Mouse (Mus musculus): ENCODE measurements around the gene Vps11.
"Not testable (repeated sequence)": the region's sequence is repeated elsewhere in the genome, so short reads cannot be mapped to it uniquely, and the experiment has no call there.

Gene Vps11

DNA sequence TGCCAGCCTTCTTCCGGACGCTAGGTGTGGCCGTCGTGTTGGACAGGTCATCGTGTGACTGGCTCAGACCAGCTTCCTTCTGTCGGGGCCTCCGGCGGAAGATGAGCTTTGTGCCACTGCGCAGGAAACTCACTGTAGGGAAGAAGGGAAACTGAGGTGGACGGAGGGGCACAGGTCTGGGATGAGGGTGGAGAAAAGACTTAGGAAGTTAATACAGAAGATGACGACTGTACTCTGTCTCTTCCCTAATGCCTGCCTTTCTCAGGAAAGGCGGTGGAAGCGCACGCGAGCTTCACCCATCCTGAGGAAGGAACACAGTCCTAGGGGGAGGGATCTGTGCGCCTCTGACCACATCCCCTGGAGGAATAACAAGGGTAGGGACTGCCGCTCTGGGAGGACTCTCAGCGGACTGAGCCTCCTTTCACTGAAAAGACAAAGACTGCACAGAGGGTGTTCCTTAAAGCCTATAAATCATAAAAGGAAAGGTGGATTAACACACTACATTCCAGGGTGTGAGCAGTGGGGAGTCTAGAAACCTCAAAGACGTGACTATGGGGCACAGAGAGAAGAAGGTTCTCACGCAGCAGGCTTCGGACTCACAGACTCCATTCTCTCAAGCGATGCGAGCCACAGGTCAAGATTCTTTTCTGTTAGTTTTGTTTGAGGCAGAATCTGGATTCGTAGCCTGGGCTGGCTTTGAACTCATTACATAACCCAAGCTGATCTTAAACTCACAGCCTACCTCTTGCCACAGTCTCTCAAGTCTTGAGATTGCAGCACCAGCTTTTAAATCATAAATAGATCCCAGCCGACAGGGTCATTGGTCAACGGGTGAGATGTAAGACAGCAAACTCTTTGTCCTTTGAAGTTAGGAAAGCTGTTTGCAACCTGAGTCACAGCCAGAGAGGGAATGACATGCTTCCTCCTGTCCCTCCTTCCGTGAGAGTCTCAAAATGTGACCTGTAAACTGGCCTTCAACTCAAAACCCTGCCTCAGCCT, 50.0 kb downstream of the Vps11 start:
- DNase-seq: no peak

- DNase-seq: no peak
Observed at GRCm38 (mm10) chr9:44310750-44311135, 50.7 kb downstream of the Vps11 start.

DNA sequence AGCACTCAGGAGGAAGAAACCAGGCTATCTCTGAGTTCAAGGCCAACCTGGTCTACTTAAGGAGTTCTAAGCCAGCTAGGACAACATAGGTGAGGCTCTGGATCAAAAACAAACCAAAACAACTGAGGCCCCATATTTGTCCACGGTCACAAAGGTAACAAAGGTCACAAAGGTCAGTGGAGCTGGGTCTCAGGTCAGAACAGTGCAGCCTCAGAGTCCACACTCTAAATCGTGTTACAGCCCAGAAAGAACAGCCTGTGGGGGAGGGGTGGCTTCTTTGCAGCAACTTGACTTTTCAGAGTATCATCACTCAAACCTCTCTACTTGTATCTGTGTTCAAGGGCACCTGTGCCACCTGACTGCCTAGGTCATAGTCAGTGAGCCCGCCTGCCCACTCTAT, 51.7 kb downstream of the Vps11 start:
- no peak for DNase-seq

GRCm38 (mm10) chr9:44307248-44307647, 54.2 kb downstream of the Vps11 start:
- DNase-seq: no peak

- DNase-seq: no peak
Observed at GRCm38 (mm10) chr9:44306532-44306931, 54.9 kb downstream of the Vps11 start.

GRCm38 (mm10) chr9:44305466-44306079, 55.9 kb downstream of the Vps11 start, which contains the start of gene Hinfp:
TSS of gene Hinfp (minus strand) at chr9:44305671.
- DNase-seq: peak; percentile 96

GRCm38 (mm10) chr9:44300001-44300400, 61.5 kb downstream of the Vps11 start:
- not testable (repeated sequence) for DNase-seq
